Mouse (Mus musculus): Measurements from ENCODE around the gene Tmem164. TPM values are rescaled to one million over a fixed set of nuclear protein-coding genes. Genes with fewer than 3 reads are reported as not detected.

Tmem164 gene
- polyA plus RNA-seq, 1 experiment from 2014 or later: 57.0 TPM

DNA sequence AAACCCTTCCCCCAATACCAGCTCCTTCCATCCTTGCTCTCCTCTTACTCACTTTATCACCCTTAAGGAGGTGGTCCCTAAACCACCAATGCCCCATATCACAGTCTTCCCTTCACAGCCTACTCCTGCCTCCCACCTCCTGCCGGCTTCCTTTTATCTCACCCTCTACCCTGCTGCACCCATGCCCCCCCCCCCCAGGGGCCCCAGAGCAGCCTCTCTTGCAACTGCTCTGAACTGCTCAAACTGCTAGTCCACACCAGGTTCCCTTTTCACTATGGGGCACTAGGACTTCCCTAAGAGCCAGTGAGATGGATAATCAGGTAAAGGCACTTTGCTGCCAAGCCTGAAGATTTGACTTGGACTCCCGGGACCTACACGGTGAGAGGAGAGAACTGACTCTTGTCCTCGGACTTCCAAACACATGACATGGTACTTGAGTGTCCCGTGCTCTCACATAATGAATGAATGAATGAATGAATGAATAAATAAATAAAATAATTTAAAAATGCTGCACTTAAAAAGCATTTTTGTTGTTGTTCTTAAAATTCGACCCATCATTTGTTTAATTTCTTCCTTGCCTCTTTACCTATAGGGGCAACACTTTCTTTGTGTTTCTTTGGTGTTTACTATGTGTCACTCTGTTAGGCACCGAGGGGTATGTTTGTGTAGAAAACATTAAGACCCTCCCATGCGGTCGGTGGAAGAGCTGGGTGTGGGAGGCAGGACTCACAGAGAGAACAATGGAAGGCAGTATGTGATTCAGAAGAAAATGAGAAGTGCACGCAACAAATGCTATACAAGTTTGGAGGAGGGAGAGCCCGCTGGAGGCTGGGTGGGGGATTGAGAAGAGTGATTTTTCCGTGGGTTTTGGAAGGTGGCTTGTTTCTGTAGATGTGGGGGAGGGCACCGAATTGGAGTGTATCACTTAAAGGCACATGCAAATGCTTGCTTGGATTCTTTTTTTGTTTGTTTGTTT, 2.4 kb upstream of the Tmem164 start:
- no peak overlapping the region for H3K9ac ChIP-seq
- WGBS: 57% methylated on average over 13 of the region's 13 CpGs
- H3K27me3 ChIP-seq (replicated peaks): peaks cover 12% of the 10 kb centered on the region

DNA sequence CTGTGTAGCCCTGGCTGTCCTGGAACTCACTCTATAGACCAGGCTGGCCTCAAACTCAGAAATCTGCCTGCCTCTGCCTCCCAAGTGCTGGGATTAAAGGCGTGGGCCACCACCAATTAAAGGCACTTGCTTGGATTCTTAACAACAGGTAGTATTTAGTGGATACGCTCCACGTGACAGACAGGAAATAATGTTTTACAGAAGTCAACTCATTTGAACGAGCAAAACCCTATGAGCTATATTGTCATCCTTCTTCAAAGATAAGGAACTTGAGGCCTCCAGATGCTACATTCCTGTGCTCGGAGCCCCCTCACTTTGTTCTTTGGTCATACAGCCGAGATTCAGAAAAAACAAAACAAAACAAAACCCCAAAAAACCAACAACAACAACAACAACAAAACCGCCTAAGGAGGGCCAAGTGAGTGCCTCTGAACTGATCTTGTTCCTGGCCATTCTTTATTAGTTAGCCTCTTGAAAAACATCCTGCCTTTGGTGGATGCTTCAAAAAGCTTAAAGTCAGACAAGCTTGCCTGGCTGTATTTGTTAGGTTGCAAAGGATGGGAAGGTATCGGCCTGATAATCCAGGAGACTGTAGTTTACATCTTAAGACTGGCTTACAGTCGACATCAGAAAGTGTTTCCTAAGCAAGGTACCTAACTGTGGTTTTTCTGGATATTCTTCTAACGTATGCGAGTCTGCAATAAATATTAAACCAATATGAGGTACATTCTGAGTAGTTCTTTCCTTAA, 1.5 kb upstream of the Tmem164 start:
- Histone ChIP-seq H3K27me3 (replicated peaks) (peaks cover 12% of the 10 kb centered on the region), H3K27ac (no peak overlapping the region), H3K4me2 (replicated peaks) (peak overlapping the region; percentile 60), H3K36me3 (no peaks in the 10 kb centered on the region), H3K4me1 (peaks cover 3% of the 10 kb centered on the region; the same call in 1 of the 2 replicates), H3K9me3 (no peaks in the 10 kb centered on the region), H3K9ac (no peak overlapping the region), H3K4me3 (0 out of 2 replicates have a peak overlapping the region, but pooled peaks have one; percentile 60)
- no peak for ATAC-seq (ENCODE audit: low FRiP score, low read depth)
- WGBS: 49% methylated on average over 11 of the region's 11 CpGs

More for the DNA sequence above, 2.4 kb upstream of the Tmem164 start:
- no peak overlapping the region for H3K4me3 ChIP-seq
- H3K9me3 ChIP-seq: no peaks in the 10 kb centered on the region
- no peak overlapping the region for H3K4me2 ChIP-seq (replicated peaks)
- H3K36me3 ChIP-seq: no peaks in the 10 kb centered on the region
- H3K27ac ChIP-seq: no peak overlapping the region
- no peaks in the 10 kb centered on the region for H3K4me1 ChIP-seq
- no peak for ATAC-seq (ENCODE audit: low FRiP score, low read depth)

DNA sequence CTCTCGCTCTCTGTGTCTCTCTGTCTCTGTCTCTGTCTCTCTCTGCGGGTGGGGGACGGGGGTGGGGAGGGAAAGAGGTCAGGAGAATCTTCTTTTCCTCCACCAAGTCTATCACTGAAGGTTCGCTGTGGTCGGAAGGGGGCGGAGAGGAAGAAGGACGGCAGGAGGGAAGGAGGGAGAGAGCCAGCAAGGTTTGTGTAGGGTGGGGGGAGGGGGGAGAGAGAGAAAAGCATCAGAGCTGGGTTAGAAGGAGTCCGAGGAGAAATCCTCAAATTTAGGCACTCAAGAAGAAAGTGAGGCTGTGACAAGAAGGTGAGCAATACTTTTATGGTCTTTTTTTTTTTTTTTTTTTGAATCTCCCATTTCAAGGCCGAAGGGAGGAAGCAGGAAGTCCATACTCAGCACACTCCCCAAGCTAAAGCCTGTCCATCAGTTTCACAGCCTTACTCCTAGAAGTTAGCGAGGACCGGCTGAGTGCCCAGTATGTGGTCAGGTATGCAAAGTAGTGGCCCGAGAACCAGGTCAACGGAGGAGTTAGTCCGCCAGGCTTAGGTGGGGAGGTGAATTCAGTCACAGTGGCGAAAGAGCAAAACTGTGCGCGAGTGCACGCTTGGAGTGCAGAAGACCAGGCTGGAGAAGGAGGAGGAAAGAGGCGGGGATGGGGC, 683 bp upstream of the Tmem164 start:
- peaks cover 12% of the 10 kb centered on the region for H3K27me3 ChIP-seq (replicated peaks)
- no peak overlapping the region for H3K27ac ChIP-seq
- H3K9me3 ChIP-seq: no peaks in the 10 kb centered on the region
- H3K4me3 ChIP-seq: peak overlapping the region; percentile 60
- no peak for ATAC-seq (ENCODE audit: low FRiP score, low read depth)
- peak overlapping the region; percentile 80; the same call in 1 of the 2 replicates for H3K9ac ChIP-seq
- H3K4me1 ChIP-seq: peaks cover 3% of the 10 kb centered on the region
- no peaks in the 10 kb centered on the region for H3K36me3 ChIP-seq
- WGBS: 16% methylated on average over 18 of the region's 19 CpGs
- H3K4me2 ChIP-seq (replicated peaks): peak overlapping the region; percentile 60

DNA sequence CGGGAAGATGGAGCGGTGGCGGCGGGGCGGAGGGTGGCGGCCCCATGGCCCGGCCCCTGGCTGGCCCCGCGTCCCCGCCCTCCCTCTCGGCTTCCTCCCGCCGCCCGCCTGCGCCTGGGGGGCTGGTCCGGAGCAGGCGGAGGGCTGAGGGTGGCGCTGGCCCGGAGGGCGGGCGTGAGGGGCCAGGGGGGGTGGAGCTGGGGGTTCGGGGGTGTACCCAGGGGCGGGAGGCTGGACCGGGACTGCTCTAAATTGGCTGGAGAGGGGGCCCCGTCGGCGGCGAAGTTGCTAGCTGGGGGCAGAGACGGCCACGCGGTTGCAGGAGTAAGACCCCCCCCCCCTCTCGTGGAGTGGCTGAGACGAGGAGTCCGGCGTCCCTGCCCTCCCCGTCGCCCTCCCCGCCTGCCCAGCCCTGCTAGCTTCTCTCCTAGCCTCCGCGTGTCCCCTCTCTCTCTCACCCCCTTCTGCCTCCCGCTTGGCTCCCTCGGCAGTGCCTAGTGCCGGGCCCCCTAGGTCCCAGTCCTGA, 473 bp downstream of the Tmem164 start:
- H3K4me3 ChIP-seq: peak overlapping the region; percentile 60
- peak overlapping the region; percentile 80 for H3K9ac ChIP-seq
- peaks cover 6% of the 10 kb centered on the region for H3K4me1 ChIP-seq
- whole genome bisulfite sequencing: 26% methylated on average over 9 of the region's 43 CpGs
- peaks cover 12% of the 10 kb centered on the region for H3K27me3 ChIP-seq (replicated peaks)
- no peaks in the 10 kb centered on the region for H3K9me3 ChIP-seq
- H3K27ac ChIP-seq: peak overlapping the region; percentile 68
- H3K4me2 ChIP-seq (replicated peaks): peak overlapping the region; percentile 60
- H3K36me3 ChIP-seq: no peaks in the 10 kb centered on the region
- peak; percentile 59 for ATAC-seq (ENCODE audit: low FRiP score, low read depth)

DNA sequence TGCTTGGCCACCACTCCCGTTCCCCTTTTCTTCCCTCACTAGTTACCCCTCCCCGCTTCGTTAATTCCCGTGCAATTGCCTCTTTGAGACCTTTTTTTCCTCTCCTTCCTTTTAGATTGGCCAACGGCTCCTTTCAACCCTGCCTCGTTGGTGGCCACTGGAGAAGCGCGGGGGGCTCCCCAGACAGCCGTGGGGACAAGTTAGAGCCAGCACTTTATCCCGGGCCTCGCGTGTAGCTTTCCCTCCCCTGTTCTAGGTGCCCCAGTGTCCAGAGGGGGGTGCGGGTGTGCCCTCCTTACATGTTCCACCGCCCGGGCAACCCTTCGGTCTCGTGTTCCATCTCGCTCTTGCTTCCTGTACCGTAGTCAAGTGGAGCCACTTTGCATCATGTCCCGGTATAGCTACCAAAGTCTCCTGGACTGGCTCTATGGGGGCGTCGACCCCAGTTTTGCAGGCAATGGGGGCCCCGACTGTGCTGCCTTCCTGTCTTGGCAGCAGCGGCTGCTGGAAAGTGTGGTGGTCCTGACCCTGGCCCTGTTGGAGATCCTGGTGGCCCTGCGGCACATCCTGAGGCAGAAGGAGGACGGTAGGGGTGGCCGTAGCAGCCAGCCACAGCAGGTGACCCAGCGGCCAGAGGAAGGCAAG, 1.1 kb downstream of the Tmem164 start:
- H3K4me3 ChIP-seq: peak overlapping the region; percentile 60
- ATAC-seq (ENCODE audit: low FRiP score, low read depth): peak; percentile 17; the same call in 1 of the 2 replicates
- peak overlapping the region; percentile 80 for H3K9ac ChIP-seq
- H3K4me1 ChIP-seq: peaks cover 6% of the 10 kb centered on the region
- H3K36me3 ChIP-seq: no peaks in the 10 kb centered on the region
- 16% methylated on average over 28 of the region's 28 CpGs for WGBS
- no peaks in the 10 kb centered on the region for H3K9me3 ChIP-seq
- H3K27me3 ChIP-seq (replicated peaks): peaks cover 12% of the 10 kb centered on the region
- H3K4me2 ChIP-seq (replicated peaks): peak overlapping the region; percentile 60
- H3K27ac ChIP-seq: no peak overlapping the region

DNA sequence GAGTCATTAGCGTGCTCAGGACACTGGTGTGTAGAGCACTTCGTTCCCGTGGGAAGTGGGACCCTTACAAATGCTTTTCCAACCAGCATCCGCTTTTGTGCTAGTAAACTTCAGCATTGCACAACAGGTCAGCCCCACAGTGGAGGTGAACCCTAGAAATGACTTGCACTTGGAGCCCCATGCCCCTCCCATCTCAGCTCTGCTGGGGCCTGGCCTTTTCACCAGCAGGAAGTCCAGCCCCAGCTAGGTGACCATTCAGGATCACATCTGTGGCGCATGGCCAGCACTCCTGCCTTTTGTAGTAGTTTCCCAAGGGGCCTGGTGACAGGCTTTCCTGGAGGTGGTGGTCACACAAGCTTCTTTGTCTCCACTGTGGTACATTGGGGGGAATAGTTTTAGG, 1.8 kb downstream of the Tmem164 start:
- Histone ChIP-seq H3K9ac (no peak overlapping the region), H3K27me3 (replicated peaks) (peaks cover 12% of the 10 kb centered on the region)

DNA sequence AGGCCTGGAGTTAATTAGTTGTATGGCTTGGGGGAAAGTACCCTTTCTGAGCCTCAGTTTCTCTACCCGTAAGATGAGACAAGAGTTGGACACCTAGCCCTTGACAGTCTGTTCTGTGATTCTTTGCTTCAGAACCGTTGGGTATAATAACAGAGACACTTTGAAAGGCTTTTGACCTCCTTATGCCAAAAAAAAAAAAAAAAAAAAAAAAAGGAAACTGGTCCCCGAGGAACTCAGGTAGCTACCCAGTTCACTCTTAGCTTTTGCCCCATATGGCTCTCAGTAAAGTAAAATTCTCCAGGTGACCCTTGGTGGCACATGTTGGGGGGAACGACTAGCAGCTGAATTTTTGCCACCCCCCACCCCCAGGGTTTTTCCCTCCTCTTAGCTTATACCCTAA, 3.5 kb downstream of the Tmem164 start:
- Histone ChIP-seq H3K9ac (no peak overlapping the region), H3K27ac (no peak overlapping the region), H3K4me1 (peaks cover 10% of the 10 kb centered on the region), H3K9me3 (no peaks in the 10 kb centered on the region), H3K27me3 (replicated peaks) (peaks cover 8% of the 10 kb centered on the region), H3K4me3 (no peak overlapping the region), H3K4me2 (replicated peaks) (peak overlapping the region; percentile 60), H3K36me3 (no peaks in the 10 kb centered on the region)
- ATAC-seq (ENCODE audit: low FRiP score, low read depth): no peak
- 23% methylated on average over 4 of the region's 4 CpGs for WGBS

More for the DNA sequence above, 1.8 kb downstream of the Tmem164 start:
- Histone ChIP-seq H3K4me3 (peak overlapping the region; percentile 60), H3K36me3 (no peaks in the 10 kb centered on the region), H3K9me3 (no peaks in the 10 kb centered on the region), H3K27ac (no peak overlapping the region), H3K4me1 (peaks cover 10% of the 10 kb centered on the region), H3K4me2 (replicated peaks) (peak overlapping the region; percentile 60)
- WGBS: 43% methylated on average over 5 of the region's 5 CpGs
- ATAC-seq (ENCODE audit: low FRiP score, low read depth): no peak

DNA sequence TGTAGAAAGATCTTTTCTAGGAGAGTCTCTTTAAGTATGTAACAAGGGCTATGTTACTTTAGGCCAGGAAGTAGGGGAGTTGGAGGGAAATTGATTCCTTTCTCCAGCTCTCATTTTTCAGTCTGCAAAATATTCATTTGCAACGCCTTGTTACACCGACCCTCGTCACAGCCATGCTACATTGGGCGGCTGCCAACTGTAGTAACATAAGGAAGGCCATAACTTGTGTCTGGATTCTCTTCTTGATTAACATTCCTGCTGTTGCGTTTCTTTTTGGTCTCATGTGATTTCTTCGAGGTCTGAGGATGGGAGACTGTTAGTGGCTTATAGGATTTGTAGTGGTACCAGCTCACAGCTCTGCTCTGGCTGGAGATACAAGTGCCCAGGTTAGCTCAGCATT, 4.5 kb downstream of the Tmem164 start:
- Histone ChIP-seq H3K4me3 (no peak overlapping the region), H3K36me3 (no peaks in the 10 kb centered on the region), H3K9ac (no peak overlapping the region), H3K4me2 (replicated peaks) (peak overlapping the region; percentile 60; the same call in 1 of the 2 replicates), H3K27ac (no peak overlapping the region), H3K27me3 (replicated peaks) (peaks cover 8% of the 10 kb centered on the region), H3K9me3 (no peaks in the 10 kb centered on the region), H3K4me1 (peaks cover 10% of the 10 kb centered on the region)
- ATAC-seq (ENCODE audit: low FRiP score, low read depth): no peak
- WGBS: 48% methylated on average over 6 of the region's 6 CpGs

DNA sequence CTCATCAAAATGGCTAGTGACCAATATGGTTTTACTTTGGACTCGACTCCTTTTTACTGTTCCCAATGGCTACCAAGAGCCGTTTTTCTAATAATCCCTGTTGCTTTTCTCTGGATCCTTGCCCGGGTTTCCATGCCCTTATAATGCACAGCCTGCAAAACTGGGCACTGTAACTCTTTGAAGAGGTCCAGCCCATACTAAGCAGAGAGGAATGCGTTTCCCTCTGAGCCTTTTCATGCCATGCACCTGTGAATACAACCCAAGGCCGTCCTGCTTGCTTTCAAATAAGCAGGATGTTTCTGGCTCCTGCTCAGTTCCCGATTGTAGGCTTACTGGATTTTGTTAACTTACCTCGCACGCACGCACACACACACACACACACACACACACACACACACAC, 7.3 kb downstream of the Tmem164 start:
- Histone ChIP-seq H3K27me3 (replicated peaks) (no peaks in the 10 kb centered on the region), H3K27ac (no peak overlapping the region), H3K9ac (no peak overlapping the region), H3K4me2 (replicated peaks) (no peak overlapping the region), H3K9me3 (no peaks in the 10 kb centered on the region), H3K36me3 (no peaks in the 10 kb centered on the region), H3K4me1 (peaks cover 10% of the 10 kb centered on the region), H3K4me3 (no peak overlapping the region)
- 72% methylated on average over 7 of the region's 9 CpGs for WGBS
- no peak for ATAC-seq (ENCODE audit: low FRiP score, low read depth)

DNA sequence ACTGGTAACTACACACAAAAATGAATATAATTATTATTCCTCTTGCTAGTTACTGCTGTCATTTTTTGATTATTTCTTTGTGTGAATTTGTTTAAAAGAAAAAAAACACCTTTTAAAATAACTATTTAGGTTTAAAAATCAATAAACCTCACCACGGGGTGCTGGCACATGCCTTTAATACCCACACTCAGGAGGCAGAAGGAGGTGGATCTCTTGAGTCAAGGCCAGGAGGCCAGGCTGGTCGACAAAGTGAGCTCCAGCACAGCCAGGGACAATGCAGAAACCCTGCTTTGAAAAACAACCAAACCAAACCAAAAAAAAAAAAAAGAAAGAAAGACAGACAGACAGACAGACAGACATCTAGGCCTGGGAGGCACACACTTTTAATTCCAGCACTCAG, 12.1 kb downstream of the Tmem164 start:
- H3K4me3 ChIP-seq: no peak overlapping the region
- H3K4me2 ChIP-seq (replicated peaks): no peak overlapping the region
- H3K27ac ChIP-seq: no peak overlapping the region
- no peak for ATAC-seq (ENCODE audit: low FRiP score, low read depth)
- H3K4me1 ChIP-seq: no peaks in the 10 kb centered on the region
- H3K9me3 ChIP-seq: no peaks in the 10 kb centered on the region
- H3K27me3 ChIP-seq (replicated peaks): no peaks in the 10 kb centered on the region
- WGBS: 54% methylated on average over 2 of the region's 2 CpGs
- no peak overlapping the region for H3K9ac ChIP-seq
- H3K36me3 ChIP-seq: no peaks in the 10 kb centered on the region

DNA sequence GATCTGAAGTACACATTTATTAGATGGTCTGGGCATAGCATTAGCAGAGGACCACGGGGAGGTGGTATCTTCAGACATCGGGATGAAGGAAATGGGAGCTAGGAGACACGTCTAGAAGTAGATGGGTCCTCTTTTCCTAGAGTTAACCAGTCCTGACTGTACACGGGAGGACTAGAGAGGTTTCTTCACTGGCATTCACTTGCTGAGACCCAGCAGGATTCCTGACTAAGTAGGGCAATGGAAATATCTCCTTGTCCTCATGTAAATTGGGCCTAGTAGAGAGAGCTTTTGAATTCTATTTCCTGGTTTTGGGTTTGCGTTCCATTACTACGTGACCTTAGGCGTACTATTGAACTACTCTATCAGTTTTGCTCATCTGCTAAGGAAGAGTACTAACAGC, 13.1 kb downstream of the Tmem164 start:
- no peaks in the 10 kb centered on the region for H3K36me3 ChIP-seq
- ATAC-seq (ENCODE audit: low FRiP score, low read depth): no peak
- H3K4me2 ChIP-seq (replicated peaks): no peak overlapping the region
- H3K4me1 ChIP-seq: no peaks in the 10 kb centered on the region
- no peak overlapping the region for H3K9ac ChIP-seq
- no peaks in the 10 kb centered on the region for H3K27me3 ChIP-seq (replicated peaks)
- H3K9me3 ChIP-seq: no peaks in the 10 kb centered on the region
- no peak overlapping the region for H3K27ac ChIP-seq
- no peak overlapping the region for H3K4me3 ChIP-seq
- WGBS: 86% methylated on average over 7 of the region's 7 CpGs

Measured in neural tube, embryonic 12.5 days (tissue).